Mouse (Mus musculus) embryonic facial prominence, embryonic 10.5 days (tissue): Measurements from ENCODE around the gene Gje1. TPM values are rescaled to one million over a fixed set of nuclear protein-coding genes. Genes with fewer than 3 reads are reported as not detected.

Experiments
- DNase-seq: peaks from one replicate; pipeline ENCODE4 v3.0.0-alpha.2; 2017; ENCODE audit warnings: low spot score
- H3K27ac ChIP-seq: fragments of 300-500 bp; sonication (generic); replicated peaks from 2 replicates; pipeline ENCODE4 v1.5.1; 2016; ENCODE audit warnings: mild to moderate bottlenecking
- H3K27me3 ChIP-seq: fragments of 300-500 bp; sonication (generic); replicated peaks from 2 replicates; pipeline ENCODE4 v1.6.1; 2016; ENCODE audit warnings: low read depth, mild to moderate bottlenecking; ENCODE audit not compliant: poor library complexity, severe bottlenecking
- H3K36me3 ChIP-seq: fragments of 300-500 bp; sonication (generic); replicated peaks from 2 replicates; pipeline ENCODE4 v1.6.1; 2016; ENCODE audit warnings: mild to moderate bottlenecking, moderate library complexity
- H3K4me1 ChIP-seq: fragments of 300-500 bp; sonication (generic); 2 replicates; pipeline ENCODE4 v1.6.1; 2016
- H3K4me3 ChIP-seq: fragments of 300-500 bp; sonication (generic); 2 replicates; pipeline ENCODE4 v1.5.1; 2016; ENCODE audit warnings: mild to moderate bottlenecking, moderate library complexity
- H3K9me3 ChIP-seq: fragments of 300-500 bp; sonication (generic); 2 replicates; pipeline ENCODE4 v1.6.1; 2016; ENCODE audit warnings: mild to moderate bottlenecking
- WGBS: fragments of 180-500 bp; shearing (Covaris S2); methylation state at CpG from one replicate; pipeline ENCODE4 v1.1.7; 2016; 5-methylcytosine and 5-hydroxymethylcytosine counted together
- polyA plus RNA-seq: library from polyadenylated mRNA; unstranded; fragments of >200 nt; fragmentation: Nextera tagmentation; extraction: Ambion mirVana; gene quantifications from 2 replicates; pipeline ENCODE4 v1.2.1, GENCODE M21; 2016

Gene Gje1
- polyA plus RNA-seq = not detected in 2 replicates

GRCm38 (mm10) chr10:14718114-14718513 is at the start of gene Gje1:
Gje1 (minus strand) TSS chr10:14718214.
- WGBS = 54% methylated on average over 3 of the region's 3 CpGs
- no peak for DNase-seq
- no peak within 1 kb of the TSS for H3K4me3 ChIP-seq
- H3K27ac ChIP-seq = no peak within 1 kb of the TSS
- H3K4me1 ChIP-seq = no peaks in the 10 kb centered on the region
- no peaks in the 10 kb centered on the region for H3K27me3 ChIP-seq
- H3K9me3 ChIP-seq = no peaks in the 10 kb centered on the region
- no peaks in the 10 kb centered on the region for H3K36me3 ChIP-seq

- Histone ChIP-seq H3K4me3 (peak overlapping the region; percentile 57), H3K27ac (no peak overlapping the region), H3K4me1 (peaks cover 10% of the 10 kb centered on the region; the same call in 1 of the 2 replicates), H3K36me3 (no peaks in the 10 kb centered on the region), H3K27me3 (peaks cover 31% of the 10 kb centered on the region), H3K9me3 (no peaks in the 10 kb centered on the region)
- WGBS = 22% methylated on average over 8 of the region's 8 CpGs
- no peak for DNase-seq
Observed at GRCm38 (mm10) chr10:14760618-14761017, 42.6 kb upstream of the Gje1 start.

GRCm38 (mm10) chr10:14759665-14760558 is 41.9 kb upstream of the Gje1 start:
- no peaks in the 10 kb centered on the region for H3K36me3 ChIP-seq
- H3K9me3 ChIP-seq = no peaks in the 10 kb centered on the region
- peak overlapping the region; percentile 57 for H3K4me3 ChIP-seq
- DNase-seq = peak; percentile 31
- H3K27me3 ChIP-seq = peaks cover 31% of the 10 kb centered on the region
- H3K27ac ChIP-seq = no peak overlapping the region
- peaks cover 10% of the 10 kb centered on the region; the same call in 1 of the 2 replicates for H3K4me1 ChIP-seq
- WGBS = 2% methylated on average over 35 of the region's 35 CpGs

- WGBS = 14% methylated on average over 2 of the region's 2 CpGs
- Histone ChIP-seq H3K4me3 (no peak overlapping the region), H3K36me3 (no peaks in the 10 kb centered on the region), H3K27me3 (no peaks in the 10 kb centered on the region), H3K4me1 (no peaks in the 10 kb centered on the region), H3K9me3 (no peaks in the 10 kb centered on the region), H3K27ac (no peak overlapping the region)
- DNase-seq = no peak
Observed at GRCm38 (mm10) chr10:14734285-14734684, 16.3 kb upstream of the Gje1 start.

GRCm38 (mm10) chr10:14725671-14726070 is 7.7 kb upstream of the Gje1 start:
- no peaks in the 10 kb centered on the region for H3K36me3 ChIP-seq
- H3K9me3 ChIP-seq = no peaks in the 10 kb centered on the region
- H3K27me3 ChIP-seq = no peaks in the 10 kb centered on the region
- DNase-seq = no peak
- no peaks in the 10 kb centered on the region for H3K4me1 ChIP-seq
- no peak overlapping the region for H3K27ac ChIP-seq
- no peak overlapping the region for H3K4me3 ChIP-seq
- WGBS = 74% methylated on average over 9 of the region's 9 CpGs

GRCm38 (mm10) chr10:14705072-14706066 is 12.6 kb downstream of the Gje1 start, which contains the start of the genes Vta1 and Nmbr:
Vta1 (minus strand) TSS chr10:14705560.
Nmbr (plus strand) TSS chr10:14705591.
- Histone ChIP-seq H3K36me3 (no peaks in the 10 kb centered on the region), H3K27ac (peak within 1 kb of the TSS; percentile 88), H3K27me3 (no peaks in the 10 kb centered on the region)

GRCm38 (mm10) chr10:14703830-14704420 is 14.1 kb downstream of the Gje1 start:
- DNase-seq = no peak
- H3K4me3 ChIP-seq = peak overlapping the region; percentile 92
- H3K27ac ChIP-seq = no peak overlapping the region; the same call in 1 of the 2 replicates
- H3K9me3 ChIP-seq = no peaks in the 10 kb centered on the region
- no peaks in the 10 kb centered on the region for H3K36me3 ChIP-seq
- 69% methylated on average over 4 of the region's 4 CpGs for WGBS
- H3K4me1 ChIP-seq = peaks cover 15% of the 10 kb centered on the region
- no peaks in the 10 kb centered on the region for H3K27me3 ChIP-seq

More at GRCm38 (mm10) chr10:14705072-14706066, 12.6 kb downstream of the Gje1 start, which contains the start of the genes Vta1 and Nmbr:
- DNase-seq = peak; percentile 95
- Histone ChIP-seq H3K9me3 (no peaks in the 10 kb centered on the region), H3K4me3 (peak within 1 kb of the TSS; percentile 92), H3K4me1 (peaks cover 15% of the 10 kb centered on the region)
- 0% methylated on average over 50 of the region's 50 CpGs for WGBS

- Histone ChIP-seq H3K27ac (no peak overlapping the region), H3K36me3 (no peaks in the 10 kb centered on the region), H3K9me3 (no peaks in the 10 kb centered on the region), H3K4me3 (peak overlapping the region; percentile 92), H3K4me1 (peaks cover 15% of the 10 kb centered on the region), H3K27me3 (no peaks in the 10 kb centered on the region)
- 68% methylated on average over 1 of the region's 1 CpGs for WGBS
- DNase-seq = no peak
Observed at GRCm38 (mm10) chr10:14703239-14703638, 14.8 kb downstream of the Gje1 start.

- 84% methylated on average over 3 of the region's 3 CpGs for WGBS
- Histone ChIP-seq H3K9me3 (peaks cover 4% of the 10 kb centered on the region; the same call in 1 of the 2 replicates), H3K4me1 (no peaks in the 10 kb centered on the region), H3K27me3 (no peaks in the 10 kb centered on the region), H3K27ac (no peak overlapping the region), H3K4me3 (no peak overlapping the region), H3K36me3 (peaks cover 19% of the 10 kb centered on the region)
- no peak for DNase-seq
Observed at GRCm38 (mm10) chr10:14690349-14690748, 27.7 kb downstream of the Gje1 start.

GRCm38 (mm10) chr10:14688785-14689442 is 29.1 kb downstream of the Gje1 start:
- Histone ChIP-seq H3K4me1 (no peaks in the 10 kb centered on the region), H3K9me3 (peaks cover 4% of the 10 kb centered on the region; the same call in 1 of the 2 replicates), H3K36me3 (peaks cover 27% of the 10 kb centered on the region), H3K27me3 (no peaks in the 10 kb centered on the region), H3K4me3 (no peak overlapping the region), H3K27ac (no peak overlapping the region)
- DNase-seq = no peak
- WGBS = 91% methylated on average over 6 of the region's 6 CpGs

- Histone ChIP-seq H3K9me3 (peaks cover 4% of the 10 kb centered on the region; the same call in 1 of the 2 replicates), H3K27me3 (no peaks in the 10 kb centered on the region), H3K4me3 (no peak overlapping the region), H3K4me1 (no peaks in the 10 kb centered on the region), H3K36me3 (peaks cover 27% of the 10 kb centered on the region), H3K27ac (no peak overlapping the region)
- DNase-seq = no peak
- WGBS = 94% methylated on average over 1 of the region's 1 CpGs
Observed at GRCm38 (mm10) chr10:14685663-14686062, 32.4 kb downstream of the Gje1 start.
